ENCODE assay signal across 8 mouse cellular contexts in the genomic region with DNA sequence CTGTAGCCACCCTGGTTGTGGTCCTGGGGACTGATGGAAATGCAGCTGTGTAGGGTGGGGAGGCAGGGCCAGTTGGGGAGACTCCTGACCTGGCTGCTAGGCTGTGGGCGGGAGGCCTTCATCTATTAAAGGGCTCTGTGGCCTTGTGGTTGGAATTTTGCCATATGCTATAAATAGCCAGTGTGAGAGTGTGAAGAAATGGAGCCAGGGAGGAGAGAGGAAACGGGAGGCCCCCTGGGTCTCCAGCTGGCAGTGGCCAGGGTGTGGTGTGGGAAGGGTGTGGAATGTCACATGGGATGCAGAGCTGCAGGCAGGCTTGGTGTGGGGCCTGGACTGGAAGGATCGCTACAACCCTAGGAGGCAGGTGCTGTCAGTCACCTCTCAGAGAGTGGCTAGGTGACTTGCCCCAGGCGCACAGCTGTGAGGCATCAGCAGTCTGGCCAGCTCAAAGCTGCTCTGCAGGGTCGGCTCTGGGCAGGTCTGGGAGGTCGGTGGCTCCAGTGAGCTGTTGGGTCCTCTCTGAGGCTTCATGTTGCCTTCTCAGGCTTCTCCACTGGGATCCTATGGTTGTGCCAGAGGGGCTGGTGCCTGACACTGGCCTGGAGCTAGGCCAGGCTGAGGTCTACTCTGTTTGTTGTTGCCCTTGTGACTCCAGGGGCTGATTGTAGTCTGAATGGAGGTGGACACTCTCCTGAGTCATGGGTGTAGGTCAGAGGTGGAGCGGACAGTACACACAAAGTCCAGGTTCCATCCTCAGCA. TPM values are rescaled to one million over a fixed set of nuclear protein-coding genes. Genes with fewer than 3 reads are reported as not detected.
DNase-seq lines count a peak whose midpoint lies in the region; ATAC-seq and TF ChIP-seq lines count a peak whose summit lies in the region.
"Had no signal": no experiment of that assay in that cellular context is flagged by ENCODE, and none has a peak within 500 bp of the region (broad histone marks: within the 10 kb centered on the region; RNA-seq: fewer than 3 reads in every experiment).

No protein-coding gene starts in this region.

- no peaks in the 10 kb centered on the region for H3K9me3 ChIP-seq in lung, embryonic 15.5 days

- no peaks in the 10 kb centered on the region for H3K36me3 ChIP-seq in kidney, adult 2 months (ENCODE audit: control insufficient read depth, insufficient read depth, low read length)
- peaks cover 3% of the 10 kb centered on the region; the same call in 1 of the 2 replicates for H3K36me3 ChIP-seq in lung, embryonic 15.5 days

- H3K4me1 ChIP-seq in kidney, adult 2 months (ENCODE audit: control insufficient read depth, insufficient read depth, low read length), result peaks cover 13% of the 10 kb centered on the region
- peaks cover 41% of the 10 kb centered on the region for H3K4me1 ChIP-seq in lung, embryonic 15.5 days

- no peak for TF ChIP-seq CTCF in Patski (IDR thresholded peaks at IDR 0.05)
- no peak for TF ChIP-seq CTCF in kidney, adult 2 months (conservative IDR thresholded peaks at IDR 0.05; ENCODE audit: insufficient read depth, insufficient read length, low read depth, low read length)

- no peak overlapping the region for H3K9ac ChIP-seq in lung, embryonic 15.5 days

- TF ChIP-seq POLR2A in kidney, adult 2 months (IDR thresholded peaks at IDR 0.05; ENCODE audit: low read depth, low read length), result no peak

- DNase-seq in Patski (ENCODE audit: low read depth, low spot score), result peak; percentile 83
- DNase-seq in adrenal gland, postnatal 36 days, result peak; percentile 31 to 59
- peak; percentile 73 for DNase-seq in heart, adult 8-10 months (ENCODE audit: low spot score)
- DNase-seq in kidney, adult 2 months, result peak; percentile 78
- DNase-seq in urinary bladder, postnatal 10 days (ENCODE audit: low spot score), result no peak
- DNase-seq in left cerebral cortex, adult 18-20 months (ENCODE audit: low spot score in 2 of 2), result no peak

- no peak overlapping the region for H3K27ac ChIP-seq in kidney, adult 2 months (ENCODE audit: insufficient read depth, low read depth, low read length)
- H3K27ac ChIP-seq in lung, embryonic 15.5 days, result peak overlapping the region; percentile 66

- no peak overlapping the region for H3K4me3 ChIP-seq in kidney, adult 2 months (ENCODE audit: insufficient read depth, low read depth, low read length)
- H3K4me3 ChIP-seq in lung, embryonic 15.5 days, result no peak overlapping the region
- H3K4me3 ChIP-seq: erythroblast, embryonic 14.5 days had no signal

- 24% methylated on average over 7 of the region's 7 CpGs for WGBS in kidney, adult 2 months
- WGBS in lung, embryonic 15.5 days, result 22% methylated on average over 7 of the region's 7 CpGs

- CTCF ChIA-PET in Patski (lab: Charles Lee), result no interaction called here

- peak; percentile 91 for ATAC-seq in Patski
- ATAC-seq in lung, embryonic 15.5 days (ENCODE audit: borderline replicate concordance, extremely low read depth, low FRiP score, low TSS enrichment), result peak; percentile 83

- H3K27me3 ChIP-seq in Patski, result no peaks in the 10 kb centered on the region
- no peaks in the 10 kb centered on the region for H3K27me3 ChIP-seq in kidney, adult 2 months (replicated peaks; ENCODE audit: control insufficient read depth, insufficient read depth, low read length)
- no peaks in the 10 kb centered on the region for H3K27me3 ChIP-seq in lung, embryonic 15.5 days

- POLR2A ChIA-PET in Patski (lab: Charles Lee), result no interaction called here

- peak overlapping the region; percentile 32 for H3K4me2 ChIP-seq in lung, embryonic 15.5 days

- in situ Hi-C loops in Patski (cut with MboI; ENCODE audit: low pct_unique_long_range_greater_than_20kb), result no loop called here

RNA-seq across cellular contexts. Expression of a gene that starts 19.3 kb away (rescaled TPM):
- polyA plus RNA-seq in Patski (2021), result 5.7 TPM
- 1 to 10 TPM; 3.3 to 4.7 TPM for total RNA-seq in adrenal gland, postnatal 36 days (2021)
- 1 to 10 TPM; 2.4 to 3.3 (median 2.8) TPM for total RNA-seq in heart, adult 8-10 months (2022)
- polyA plus RNA-seq in kidney, adult 2 months (2012; rRNA removed), result 1.7 and 2.2 TPM in 2 replicates
- polyA plus RNA-seq in lung, embryonic 15.5 days (2015; fragmentation: Nextera tagmentation; extraction: Ambion mirVana), result 27.3 and 29.2 TPM in 2 replicates
- total RNA-seq in left cerebral cortex, adult 18-20 months (2021), result 10 to 100 TPM; 23.7 to 24.8 TPM

RNA-seq across cellular contexts. Expression of a gene that starts 23.5 kb away (rescaled TPM):
- polyA plus RNA-seq in Patski (2021), result 4.0 TPM
- total RNA-seq in adrenal gland, postnatal 36 days (2021), result 1 to 10 TPM; 5.5 to 6.6 TPM
- total RNA-seq in heart, adult 8-10 months (2022), result 1 to 10 TPM; 3.5 to 7.6 (median 5.4) TPM
- 6.2 and 7.7 TPM in 2 replicates for polyA plus RNA-seq in kidney, adult 2 months (2012; rRNA removed)
- 14.1 and 18.8 TPM in 2 replicates for polyA plus RNA-seq in lung, embryonic 15.5 days (2015; fragmentation: Nextera tagmentation; extraction: Ambion mirVana)
- 10 to 100 TPM; 15.5 to 16.4 TPM for total RNA-seq in left cerebral cortex, adult 18-20 months (2021)

Comparison
In these comparisons a context has a peak if more than half of its experiments do, and no peak if none do; other contexts are left out.
1. DNase-seq: peak in Patski (single experiment), adrenal gland, postnatal 36 days (2 of 2), heart, adult 8-10 months (single experiment) and kidney, adult 2 months (single experiment); none in urinary bladder, postnatal 10 days (single experiment) and left cerebral cortex, adult 18-20 months (0 of 2).
2. RNA of a gene that starts 19.3 kb away (total RNA-seq): 23.7 to 24.8 TPM in left cerebral cortex, adult 18-20 months; 3.3 to 4.7 TPM in adrenal gland, postnatal 36 days and 2.4 to 3.3 TPM in heart, adult 8-10 months; every median in the first group is over 4 times any median in the second.